Mouse (Mus musculus) CH12.LX (cell line): ENCODE measurements at regions not wholly inside any gene's neighbourhood (a gene's known extent, or its start where the extent isn't known, plus 50 kb on each side); places are given as distances from the start of the nearest gene placed in this dataset.

Experiments used
- CTCF ChIP-seq, 2 experiments: IDR thresholded peaks in 1 of 2; conservative IDR thresholded peaks in 1 of 2; 2 replicates each; pipeline ENCODE4 v1.5.1; 2011 to 2012; ENCODE audit warnings: low read depth in 2 of 2, low read length in 2 of 2, improper control_type of control experiment in 1 of 2, inconsistent platforms in 1 of 2, mild to moderate bottlenecking in 1 of 2, moderate library complexity in 1 of 2
- NELFE ChIP-seq: IDR thresholded peaks from 2 replicates; pipeline ENCODE4 v1.6.1; 2011; ENCODE audit warnings: low read depth, low read length, improper control_type of control experiment
- POLR2AphosphoS2 ChIP-seq: IDR thresholded peaks from 2 replicates; pipeline ENCODE4 v1.6.1; 2011; ENCODE audit warnings: low read depth, low read length, improper control_type of control experiment

DNA sequence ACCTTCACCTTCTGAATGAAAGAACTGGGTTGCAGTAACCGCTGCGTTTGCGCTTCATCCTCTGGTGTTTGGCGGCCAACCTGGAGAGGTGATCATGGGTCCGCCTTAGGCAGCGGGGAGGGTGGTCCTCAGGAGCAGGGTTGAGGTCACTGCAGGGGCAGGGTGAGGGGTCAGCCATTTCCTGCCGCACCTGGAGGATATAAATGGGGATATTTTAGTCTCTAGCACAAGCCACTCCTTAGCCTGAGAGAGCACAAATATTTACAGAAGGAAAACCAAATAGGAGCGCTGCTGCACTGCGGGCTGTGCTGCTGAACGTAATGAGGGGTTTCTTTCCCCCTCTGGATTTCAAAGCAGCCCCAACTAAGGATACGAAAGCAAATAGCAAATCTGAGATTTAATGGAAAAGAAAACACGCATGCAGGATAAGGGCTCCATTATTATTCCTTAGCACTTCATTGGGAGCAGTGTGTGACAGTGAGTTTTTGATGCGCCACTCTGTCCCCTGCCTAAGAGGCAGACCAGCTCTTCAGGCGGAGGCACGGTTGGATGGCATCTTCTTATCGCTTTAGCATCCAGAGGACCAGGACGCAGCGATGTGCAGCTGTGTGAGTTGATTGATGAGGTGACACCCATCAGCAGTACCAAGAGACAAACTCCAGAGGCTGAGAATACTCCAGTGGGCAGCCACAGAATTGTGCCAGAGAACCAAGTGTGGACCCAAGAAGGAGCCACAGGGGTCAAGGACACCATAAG, 135.9 kb upstream of the Elac2 start:
- TF ChIP-seq POLR2AphosphoS2, result no peak
- TF ChIP-seq NELFE, result no peak
- no peak for TF ChIP-seq CTCF (conservative IDR thresholded peaks at IDR 0.05 in 1 of 2, IDR thresholded peaks at IDR 0.05 in 1 of 2; ENCODE audit: low read depth in 2 of 2, low read length in 2 of 2)
